Mouse (Mus musculus): Measurements from ENCODE around the gene Ralgps1. TPM values are rescaled to one million over a fixed set of nuclear protein-coding genes. Genes with fewer than 3 reads are reported as not detected.
A peak's percentile ranks its signal among the peaks of the same experiment; 100 is the strongest.

Ralgps1 gene
- polyA plus RNA-seq, 1 experiment from 2014 or later, result 27.2 TPM

DNA sequence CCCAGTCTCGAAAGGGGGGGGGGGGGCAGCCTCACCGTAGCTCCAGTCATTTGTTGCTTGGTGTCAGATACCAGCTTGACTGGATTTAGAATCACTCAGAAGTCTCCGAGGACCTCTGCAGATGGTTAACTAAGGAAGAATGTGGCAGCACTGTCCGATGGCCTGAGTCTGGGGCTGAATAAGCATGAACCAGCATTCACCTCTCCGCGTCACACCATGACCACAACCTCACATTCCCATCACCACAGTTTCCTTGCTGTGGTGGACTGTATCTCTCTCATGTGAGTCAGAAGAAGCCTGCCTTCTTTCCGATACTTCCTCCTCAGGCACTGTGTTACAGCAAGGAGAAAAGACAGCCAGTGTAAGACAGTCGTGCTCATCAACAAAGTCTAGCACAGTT, 12.1 kb downstream of the Ralgps1 start:
- Histone ChIP-seq H3K4me2 (no peak overlapping the region), H3K9me3 (replicated peaks) (no peaks in the 10 kb centered on the region), H3K4me1 (peaks cover 35% of the 10 kb centered on the region), H3K27me3 (no peaks in the 10 kb centered on the region), H3K4me3 (no peak overlapping the region), H3K9ac (no peak overlapping the region), H3K27ac (no peak overlapping the region), H3K36me3 (ENCODE audit: poor library complexity, severe bottlenecking) (peaks cover 14% of the 10 kb centered on the region; the same call in 1 of the 2 replicates)
- 93% methylated on average over 8 of the region's 8 CpGs for WGBS
- no peak for ATAC-seq

DNA sequence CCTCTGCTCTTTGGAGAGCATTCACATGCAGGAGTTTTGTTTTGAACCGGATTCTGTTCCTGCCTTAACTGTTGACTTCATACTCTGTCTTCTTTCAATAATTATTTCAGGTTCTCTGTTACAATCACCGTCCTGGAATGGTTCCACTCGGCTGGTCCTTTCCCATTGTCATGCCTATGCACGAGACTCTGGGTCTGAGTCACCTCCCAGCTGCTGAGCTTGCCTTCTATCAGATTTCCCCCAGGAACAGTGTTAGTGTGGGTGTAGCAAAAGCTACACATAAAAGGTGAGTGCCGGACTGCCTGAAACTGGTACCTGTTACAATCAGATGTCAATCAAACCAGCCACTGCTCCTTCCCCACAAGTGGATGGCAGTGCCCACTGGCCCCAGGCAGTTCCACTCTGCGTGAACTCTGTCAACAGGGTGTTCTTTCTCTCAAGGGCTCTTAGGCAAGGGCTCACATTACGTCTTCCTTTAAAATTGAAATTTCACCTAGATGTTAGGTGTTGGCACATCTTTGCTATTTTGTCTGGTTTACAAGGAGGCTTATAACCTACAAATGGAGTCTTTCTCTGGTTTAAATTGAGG, 13.9 kb downstream of the Ralgps1 start:
- Histone ChIP-seq H3K4me2 (no peak overlapping the region), H3K9ac (no peak overlapping the region), H3K4me1 (peaks cover 48% of the 10 kb centered on the region), H3K4me3 (no peak overlapping the region), H3K36me3 (ENCODE audit: poor library complexity, severe bottlenecking) (peaks cover 14% of the 10 kb centered on the region; the same call in 1 of the 2 replicates), H3K27ac (no peak overlapping the region), H3K9me3 (replicated peaks) (no peaks in the 10 kb centered on the region), H3K27me3 (no peaks in the 10 kb centered on the region)
- 85% methylated on average over 7 of the region's 7 CpGs for WGBS
- no peak for ATAC-seq

DNA sequence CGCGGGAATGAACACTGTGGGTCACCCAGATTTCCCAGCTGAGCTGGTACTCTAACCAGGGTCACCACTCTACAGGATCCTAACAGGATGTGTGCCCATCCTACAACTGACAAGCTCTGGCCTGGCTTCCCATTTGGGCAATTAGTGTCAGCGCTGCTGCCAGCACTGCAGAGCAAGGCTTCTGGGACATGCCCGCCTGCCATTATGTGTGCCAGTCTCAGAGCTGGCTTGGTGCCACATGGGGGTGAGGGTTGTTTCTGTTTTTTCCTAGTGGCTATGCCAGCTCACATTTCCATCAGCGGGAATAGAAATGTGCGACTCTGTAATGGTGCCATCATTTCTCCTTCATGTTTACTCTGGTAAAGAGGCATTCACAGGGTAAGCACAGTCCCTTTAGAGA, 15.7 kb downstream of the Ralgps1 start:
- H3K36me3 ChIP-seq (ENCODE audit: poor library complexity, severe bottlenecking), result peaks cover 14% of the 10 kb centered on the region; the same call in 1 of the 2 replicates
- H3K4me1 ChIP-seq, result peaks cover 40% of the 10 kb centered on the region
- H3K9ac ChIP-seq, result no peak overlapping the region
- no peak overlapping the region for H3K4me3 ChIP-seq
- 58% methylated on average over 6 of the region's 6 CpGs for WGBS
- no peaks in the 10 kb centered on the region for H3K27me3 ChIP-seq
- peak; percentile 90 for ATAC-seq
- peak overlapping the region; percentile 75 for H3K27ac ChIP-seq
- no peak overlapping the region for H3K4me2 ChIP-seq
- H3K9me3 ChIP-seq (replicated peaks), result no peaks in the 10 kb centered on the region

DNA sequence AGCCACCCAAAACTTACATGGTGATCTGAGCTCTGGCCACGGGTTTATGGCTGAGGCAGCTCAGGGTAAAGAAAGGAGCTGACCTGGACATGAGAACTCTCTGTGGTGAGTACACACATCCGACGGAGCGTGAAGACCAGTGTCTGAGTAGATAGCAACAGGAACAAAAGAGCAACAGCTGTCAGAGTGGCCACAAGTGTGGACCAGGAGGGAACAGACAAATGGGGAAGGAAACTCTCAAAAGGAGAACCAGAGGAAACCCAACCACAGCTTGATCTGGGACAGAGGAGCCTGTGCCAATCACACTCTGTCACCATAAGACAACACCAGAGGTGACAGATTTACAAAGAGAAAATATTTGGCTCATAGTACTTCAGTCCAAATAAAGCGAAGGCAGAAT, 17.9 kb downstream of the Ralgps1 start:
- no peak for ATAC-seq
- H3K4me2 ChIP-seq, result no peak overlapping the region
- 62% methylated on average over 5 of the region's 5 CpGs for WGBS
- no peak overlapping the region for H3K4me3 ChIP-seq
- H3K9ac ChIP-seq, result no peak overlapping the region
- H3K9me3 ChIP-seq (replicated peaks), result no peaks in the 10 kb centered on the region
- H3K36me3 ChIP-seq (ENCODE audit: poor library complexity, severe bottlenecking), result peaks cover 5% of the 10 kb centered on the region; the same call in 1 of the 2 replicates
- H3K4me1 ChIP-seq, result peaks cover 43% of the 10 kb centered on the region
- no peak overlapping the region; the same call in 1 of the 2 replicates for H3K27ac ChIP-seq
- no peaks in the 10 kb centered on the region for H3K27me3 ChIP-seq

DNA sequence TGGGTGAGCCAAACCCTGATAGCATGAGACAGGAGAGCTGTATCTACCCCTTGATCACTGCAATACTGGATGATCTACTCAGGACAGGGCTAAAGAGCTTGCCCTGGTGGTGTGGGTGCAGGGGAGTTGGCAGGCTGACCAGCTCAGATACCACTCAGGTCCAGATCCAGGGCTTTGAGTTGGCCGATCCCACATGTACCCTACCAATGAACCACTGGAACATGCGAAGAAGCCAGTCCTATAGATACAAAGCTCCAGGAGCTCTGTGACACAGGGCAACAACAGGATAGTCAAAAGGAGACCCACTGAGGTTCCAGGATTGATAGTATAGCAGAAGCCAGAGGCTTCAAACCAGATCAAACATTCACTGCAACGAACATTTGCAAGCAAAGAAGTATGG, 19.8 kb downstream of the Ralgps1 start:
- Histone ChIP-seq H3K36me3 (ENCODE audit: poor library complexity, severe bottlenecking) (no peaks in the 10 kb centered on the region), H3K9me3 (replicated peaks) (no peaks in the 10 kb centered on the region), H3K27ac (no peak overlapping the region), H3K4me3 (no peak overlapping the region), H3K9ac (no peak overlapping the region), H3K4me2 (no peak overlapping the region), H3K4me1 (peaks cover 53% of the 10 kb centered on the region), H3K27me3 (no peaks in the 10 kb centered on the region)
- no peak for ATAC-seq
- 93% methylated on average over 3 of the region's 3 CpGs for WGBS

DNA sequence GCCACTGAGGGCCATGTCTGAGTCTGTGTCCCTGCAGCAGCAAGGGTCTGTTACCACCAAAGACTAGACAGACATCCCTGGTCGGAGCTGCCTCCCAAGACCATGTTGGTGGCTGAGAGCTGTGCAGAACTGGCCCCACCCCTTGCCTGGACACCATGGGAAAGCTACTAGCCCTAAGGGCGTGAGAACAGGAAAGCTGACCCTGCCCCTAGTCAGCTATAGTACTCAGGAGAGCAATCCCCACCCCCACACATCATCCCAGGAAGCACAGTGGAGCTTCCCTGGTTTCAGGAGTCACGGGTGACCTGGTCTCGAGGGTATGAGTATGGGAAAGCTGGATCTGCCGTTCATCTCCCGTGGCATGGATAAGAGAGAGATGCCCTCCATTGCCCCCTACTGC, 20.4 kb downstream of the Ralgps1 start:
- H3K9me3 ChIP-seq (replicated peaks), result no peaks in the 10 kb centered on the region
- H3K36me3 ChIP-seq (ENCODE audit: poor library complexity, severe bottlenecking), result no peaks in the 10 kb centered on the region
- ATAC-seq, result no peak
- 85% methylated on average over 6 of the region's 6 CpGs for WGBS
- H3K9ac ChIP-seq, result no peak overlapping the region
- H3K27ac ChIP-seq, result no peak overlapping the region
- no peak overlapping the region for H3K4me2 ChIP-seq
- no peak overlapping the region for H3K4me3 ChIP-seq
- no peaks in the 10 kb centered on the region for H3K27me3 ChIP-seq
- peaks cover 53% of the 10 kb centered on the region for H3K4me1 ChIP-seq

DNA sequence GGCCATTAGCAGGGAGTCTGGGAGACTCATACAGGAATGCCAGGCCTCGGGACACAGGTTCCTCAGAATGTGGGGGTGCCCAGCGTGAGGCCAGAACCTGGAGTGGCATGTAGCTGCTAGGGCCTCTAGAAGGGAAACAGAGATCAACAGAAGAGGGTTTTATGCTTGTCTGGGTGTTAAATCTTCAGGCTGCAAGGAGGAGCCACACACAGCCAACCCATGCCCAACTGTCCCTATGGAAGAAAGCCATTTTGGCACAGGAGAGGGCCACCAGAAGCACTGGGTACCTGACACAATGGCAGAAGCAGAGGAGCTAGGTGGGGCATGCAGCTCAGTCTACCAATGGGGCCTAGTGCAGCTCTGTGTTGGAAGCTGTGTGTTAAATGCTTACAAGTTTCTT, 21.7 kb downstream of the Ralgps1 start:
- ATAC-seq, result no peak

DNA sequence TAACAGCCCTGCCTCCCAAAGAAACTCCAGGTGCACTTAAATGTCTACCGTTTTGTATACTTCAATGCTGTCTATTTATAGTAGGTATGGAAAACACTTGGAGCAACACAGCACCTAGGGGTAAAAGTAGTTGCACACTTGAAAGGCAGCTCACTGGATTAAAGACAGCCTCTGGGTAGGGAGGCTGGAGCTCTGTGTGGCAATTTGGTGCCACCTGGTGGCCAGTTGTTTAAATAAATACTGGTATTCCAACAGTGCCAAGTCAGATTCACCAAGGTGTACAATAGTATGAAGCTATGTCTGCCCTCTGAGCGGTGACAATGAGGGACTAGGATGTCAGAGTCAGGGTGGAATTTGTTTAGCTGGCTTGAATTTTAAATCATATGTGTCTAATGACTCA, 22.2 kb downstream of the Ralgps1 start:
- Histone ChIP-seq H3K27me3 (no peaks in the 10 kb centered on the region), H3K36me3 (ENCODE audit: poor library complexity, severe bottlenecking) (no peaks in the 10 kb centered on the region), H3K27ac (peak overlapping the region; percentile 12; the same call in 1 of the 2 replicates), H3K9ac (no peak overlapping the region), H3K9me3 (replicated peaks) (no peaks in the 10 kb centered on the region), H3K4me3 (no peak overlapping the region), H3K4me1 (peaks cover 57% of the 10 kb centered on the region), H3K4me2 (no peak overlapping the region)
- peak; percentile 66 for ATAC-seq
- WGBS, result 24% methylated on average over 2 of the region's 2 CpGs

More for the DNA sequence above, 21.7 kb downstream of the Ralgps1 start:
- no peak overlapping the region for H3K4me2 ChIP-seq
- WGBS, result 53% methylated on average over 2 of the region's 2 CpGs
- H3K27me3 ChIP-seq, result no peaks in the 10 kb centered on the region
- no peaks in the 10 kb centered on the region for H3K36me3 ChIP-seq (ENCODE audit: poor library complexity, severe bottlenecking)
- H3K9ac ChIP-seq, result no peak overlapping the region
- H3K4me3 ChIP-seq, result no peak overlapping the region
- peak overlapping the region; percentile 12; the same call in 1 of the 2 replicates for H3K27ac ChIP-seq
- peaks cover 58% of the 10 kb centered on the region for H3K4me1 ChIP-seq
- H3K9me3 ChIP-seq (replicated peaks), result no peaks in the 10 kb centered on the region

DNA sequence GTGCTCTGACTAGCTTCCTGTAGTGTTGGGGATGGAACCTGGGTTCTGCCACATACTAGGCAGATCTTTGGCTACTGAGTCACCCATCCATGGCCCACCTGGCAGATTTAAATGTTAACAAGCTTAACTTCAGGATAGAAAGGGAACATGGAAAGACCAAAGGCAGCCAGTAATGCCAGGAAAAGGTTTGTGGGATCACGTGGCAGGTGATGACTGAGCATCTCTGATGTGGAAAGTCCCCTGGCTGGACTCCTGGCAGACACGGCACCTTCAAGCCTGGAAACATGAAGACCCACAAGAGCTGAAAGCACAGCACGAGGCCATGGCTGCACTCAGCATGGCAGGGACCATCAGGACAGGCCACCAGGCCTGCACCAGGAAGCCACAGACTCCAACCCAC, 23.0 kb downstream of the Ralgps1 start:
- Histone ChIP-seq H3K27ac (peak overlapping the region; percentile 49; the same call in 1 of the 2 replicates), H3K9me3 (replicated peaks) (no peaks in the 10 kb centered on the region), H3K27me3 (no peaks in the 10 kb centered on the region), H3K9ac (peak overlapping the region; percentile 31), H3K36me3 (ENCODE audit: poor library complexity, severe bottlenecking) (no peaks in the 10 kb centered on the region), H3K4me3 (no peak overlapping the region), H3K4me1 (peaks cover 56% of the 10 kb centered on the region), H3K4me2 (no peak overlapping the region)
- no peak for ATAC-seq
- WGBS, result 87% methylated on average over 3 of the region's 3 CpGs

DNA sequence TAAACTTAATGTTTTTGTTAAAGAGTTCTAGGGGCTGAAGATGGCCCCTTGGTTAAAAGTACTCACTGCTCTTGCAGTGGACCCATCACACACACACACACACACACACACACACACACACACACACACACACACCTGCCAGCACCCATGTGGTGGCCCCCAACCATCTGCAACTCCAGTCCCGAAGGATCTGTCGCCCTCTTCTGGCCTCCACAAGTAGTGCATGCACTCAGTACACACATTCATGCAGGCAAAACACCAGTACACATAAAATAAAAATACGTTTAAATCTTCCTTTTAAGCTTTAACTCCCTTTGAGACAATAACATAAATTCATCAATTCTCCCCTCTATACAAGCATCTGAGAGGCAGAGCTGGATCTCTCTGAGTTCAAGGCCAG, 23.7 kb downstream of the Ralgps1 start:
- no peaks in the 10 kb centered on the region for H3K36me3 ChIP-seq (ENCODE audit: poor library complexity, severe bottlenecking)
- ATAC-seq, result no peak
- 36% methylated on average over 3 of the region's 3 CpGs for WGBS
- H3K9ac ChIP-seq, result no peak overlapping the region
- no peaks in the 10 kb centered on the region for H3K9me3 ChIP-seq (replicated peaks)
- H3K4me3 ChIP-seq, result no peak overlapping the region
- H3K27ac ChIP-seq, result no peak overlapping the region
- no peak overlapping the region for H3K4me2 ChIP-seq
- H3K4me1 ChIP-seq, result peaks cover 58% of the 10 kb centered on the region
- H3K27me3 ChIP-seq, result no peaks in the 10 kb centered on the region

DNA sequence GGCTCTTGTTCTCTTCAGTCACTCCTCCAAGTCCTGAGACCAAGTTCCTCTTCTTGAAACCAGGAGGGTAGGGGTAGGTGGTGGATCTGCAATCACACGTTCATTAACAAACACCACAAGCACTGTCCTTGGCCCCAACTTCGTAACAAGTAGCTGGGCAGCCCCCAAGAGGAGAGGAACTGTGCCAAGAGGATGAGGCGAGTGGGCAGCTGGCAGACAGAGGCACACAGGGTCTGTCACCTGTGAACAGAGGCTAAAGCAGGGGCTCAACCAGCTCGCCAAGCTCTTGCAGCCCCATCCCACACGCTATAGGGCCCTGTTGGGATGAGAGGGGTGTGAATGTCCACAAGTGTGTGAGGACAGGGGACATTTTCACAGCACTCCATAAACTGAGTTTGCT, 24.5 kb downstream of the Ralgps1 start:
- no peak for ATAC-seq

DNA sequence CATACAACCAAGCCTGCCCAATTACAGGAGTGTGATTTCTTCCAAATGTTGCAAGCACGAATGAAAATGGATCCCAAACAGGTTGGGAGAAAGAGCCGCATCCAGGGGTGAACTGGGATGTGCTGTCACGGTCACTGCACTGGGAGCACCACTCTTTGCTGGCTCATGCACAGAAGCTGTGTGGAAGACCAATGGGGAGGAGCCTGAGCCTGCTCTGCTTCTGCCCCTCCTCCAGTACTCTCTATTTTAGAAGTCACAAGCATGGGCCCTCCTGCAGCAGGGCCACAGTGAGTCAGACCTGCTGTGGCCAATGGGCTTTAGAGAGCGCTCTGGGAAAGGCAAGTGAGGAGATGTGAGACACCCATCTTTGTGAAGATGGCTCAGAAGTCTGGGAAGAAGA, 25.3 kb downstream of the Ralgps1 start:
- Histone ChIP-seq H3K9ac (0 out of 2 replicates have a peak overlapping the region, but pooled peaks have one; percentile 31), H3K27me3 (no peaks in the 10 kb centered on the region), H3K4me1 (peaks cover 55% of the 10 kb centered on the region), H3K4me2 (no peak overlapping the region; the same call in 1 of the 2 replicates), H3K4me3 (no peak overlapping the region), H3K9me3 (replicated peaks) (no peaks in the 10 kb centered on the region), H3K27ac (peak overlapping the region; percentile 87), H3K36me3 (ENCODE audit: poor library complexity, severe bottlenecking) (no peaks in the 10 kb centered on the region)
- 60% methylated on average over 4 of the region's 4 CpGs for WGBS
- ATAC-seq, result peak; percentile 28; the same call in 1 of the 2 replicates

More for the DNA sequence above, 24.5 kb downstream of the Ralgps1 start:
- Histone ChIP-seq H3K27me3 (no peaks in the 10 kb centered on the region), H3K9me3 (replicated peaks) (no peaks in the 10 kb centered on the region), H3K9ac (no peak overlapping the region), H3K4me1 (peaks cover 58% of the 10 kb centered on the region), H3K27ac (peak overlapping the region; percentile 87), H3K4me3 (no peak overlapping the region), H3K36me3 (ENCODE audit: poor library complexity, severe bottlenecking) (no peaks in the 10 kb centered on the region), H3K4me2 (no peak overlapping the region)
- 61% methylated on average over 5 of the region's 5 CpGs for WGBS

DNA sequence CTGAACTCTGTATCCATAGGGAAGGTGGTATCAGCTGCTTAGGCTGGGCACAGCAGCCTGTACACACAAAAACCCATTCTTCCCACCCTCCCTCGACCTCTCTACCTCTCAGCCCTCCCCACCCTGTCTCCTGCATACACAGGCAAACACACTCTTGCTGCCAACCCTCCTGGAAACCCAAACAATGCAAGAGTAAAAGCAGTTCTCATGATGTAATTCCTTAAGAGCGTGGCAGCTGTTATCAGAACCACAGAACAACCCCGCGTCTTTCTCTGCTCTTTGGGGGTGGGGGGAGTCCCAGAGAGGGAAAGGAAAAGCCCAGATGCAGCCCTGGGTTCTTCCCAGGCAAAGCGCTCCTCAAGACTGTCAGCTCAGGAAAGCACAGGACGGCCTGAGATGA, 25.8 kb downstream of the Ralgps1 start:
- Histone ChIP-seq H3K9ac (0 out of 2 replicates have a peak overlapping the region, but pooled peaks have one; percentile 31), H3K36me3 (ENCODE audit: poor library complexity, severe bottlenecking) (0 out of 2 replicates have a peak, but pooled peaks cover 3% of the 10 kb centered on the region), H3K4me3 (no peak overlapping the region), H3K4me1 (peaks cover 55% of the 10 kb centered on the region), H3K9me3 (replicated peaks) (no peaks in the 10 kb centered on the region), H3K27me3 (no peaks in the 10 kb centered on the region), H3K27ac (peak overlapping the region; percentile 87), H3K4me2 (no peak overlapping the region; the same call in 1 of the 2 replicates)
- 27% methylated on average over 6 of the region's 6 CpGs for WGBS
- ATAC-seq, result peak; percentile 59

Data from forebrain, embryonic 13.5 days (tissue).